Mouse (Mus musculus): Measurements from ENCODE around the gene Nop56.

DNA sequence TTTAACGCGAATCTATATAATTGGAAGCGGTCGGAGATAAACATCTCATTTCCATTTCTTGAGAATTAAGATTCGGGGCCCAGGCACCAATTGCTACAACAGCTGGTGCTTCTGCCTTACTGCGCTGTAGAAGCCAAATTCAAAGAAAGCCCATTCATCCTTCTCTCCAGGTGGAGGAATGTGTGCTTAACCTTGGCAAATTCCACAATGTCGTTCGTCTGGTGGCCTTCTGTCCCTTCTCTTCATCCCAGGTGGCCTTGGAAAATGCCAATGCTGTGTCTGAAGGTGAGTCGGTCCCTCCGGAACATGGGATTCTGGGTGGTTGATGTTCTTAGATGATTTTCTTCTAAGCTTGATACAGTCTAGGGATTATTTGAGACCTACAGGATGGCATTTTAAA is 632 bp downstream of the Nop56 start:
- TF ChIP-seq CTCF (IDR thresholded peaks at IDR 0.05; ENCODE audit: extremely low read depth, insufficient read length, insufficient replicate concordance, low read depth, low read length) (no peak), POLR2A (IDR thresholded peaks at IDR 0.05; ENCODE audit: low read depth, low read length) (no peak)
